Mouse (Mus musculus) heart, adult 2 months (tissue): ENCODE data around the gene Lcmt1. TPM values are rescaled to one million over a fixed set of nuclear protein-coding genes. Genes with fewer than 3 reads are reported as not detected.

Source experiments
- DNase-seq, 2 experiments: peaks; one replicate each; pipeline ENCODE4 v3.0.0; 2021
- H3K27ac ChIP-seq: fragments of 200-600 bp; 2 replicates; pipeline ENCODE4 v1.8.1; 2022
- H3K27me3 ChIP-seq: fragments of 200-500 bp; 2 replicates; pipeline ENCODE4 v1.6.1; 2012; ENCODE audit warnings: mild to moderate bottlenecking, low read length, inconsistent platforms, mixed read lengths; ENCODE audit not compliant: control insufficient read depth, insufficient read depth
- H3K36me3 ChIP-seq: fragments of 200-500 bp; 2 replicates; pipeline ENCODE4 v1.6.1; 2012; ENCODE audit warnings: low read length, inconsistent platforms; ENCODE audit not compliant: control insufficient read depth, insufficient read depth
- H3K4me1 ChIP-seq: fragments of 200-500 bp; 2 replicates; pipeline ENCODE4 v1.6.1; 2011; ENCODE audit warnings: low read length; ENCODE audit not compliant: control insufficient read depth, insufficient read depth
- H3K4me3 ChIP-seq: fragments of 200-600 bp; 2 replicates; pipeline ENCODE4 v1.8.1; 2022
- H3K79me2 ChIP-seq: fragments of 200-500 bp; replicated peaks from 2 replicates; pipeline ENCODE4 v1.6.1; 2012; ENCODE audit warnings: mild to moderate bottlenecking, inconsistent platforms, low read length, moderate library complexity, mixed read lengths; ENCODE audit not compliant: control insufficient read depth, insufficient read depth
- H3K9ac ChIP-seq: fragments of 200-500 bp; 2 replicates; pipeline ENCODE4 v1.6.1; 2012; ENCODE audit warnings: low read depth, mild to moderate bottlenecking, control low read depth, inconsistent platforms, low read length, mixed read lengths
- CTCF ChIP-seq: fragments of 200-600 bp; IDR thresholded peaks from 2 replicates; pipeline ENCODE4 v1.8.1; 2022; ENCODE audit warnings: antibody characterized with exemption, mild to moderate bottlenecking, moderate library complexity
- EP300 ChIP-seq: fragments of 200-500 bp; IDR thresholded peaks from 2 replicates; pipeline ENCODE4 v1.6.1; 2011; ENCODE audit warnings: low read depth, low read length, control low read depth; ENCODE audit not compliant: insufficient read depth
- POLR2A ChIP-seq: fragments of 200-500 bp; IDR thresholded peaks from 2 replicates; pipeline ENCODE4 v1.6.1; 2011; ENCODE audit warnings: mild to moderate bottlenecking, low read depth, low read length, control low read depth; ENCODE audit not compliant: insufficient read depth
- WGBS: fragments of 180-500 bp; shearing (Covaris S2); methylation state at CpG from one replicate; pipeline ENCODE4 v1.1.7; 2018; 5-methylcytosine and 5-hydroxymethylcytosine counted together
- intact Hi-C: fragments of 180-260 bp; cut with DNase I; formaldehyde crosslinking; loops from one replicate; pipeline ENCODE4 v1.15.1; 2025
- polyA plus RNA-seq: library from polyadenylated mRNA; depleted of rRNA; stranded (reverse); fragments of >200 nt; gene quantifications from 2 replicates; pipeline ENCODE4 v1.2.3, GENCODE M21; 2012
- total RNA-seq, 2 experiments: library from RNA; stranded (reverse); gene quantifications; 2 replicates each; pipeline ENCODE4 v1.2.3; 2021

Lcmt1 gene
- total and polyA plus RNA-seq, 3 experiments, result 18.5 to 22.0 (median 21.7) TPM

GRCm38 (mm10) chr7:123344079-123344780 is 25.4 kb upstream of the Lcmt1 start:
- Histone ChIP-seq H3K4me3 (no peak overlapping the region), H3K27ac (no peak overlapping the region), H3K9ac (no peak overlapping the region), H3K79me2 (peaks cover 7% of the 10 kb centered on the region), H3K27me3 (no peaks in the 10 kb centered on the region), H3K36me3 (peaks cover 13% of the 10 kb centered on the region; the same call in 1 of the 2 replicates), H3K4me1 (peaks cover 44% of the 10 kb centered on the region)
- 82% methylated on average over 5 of the region's 5 CpGs for WGBS
- TF ChIP-seq EP300, result no peak
- TF ChIP-seq CTCF, result no peak
- TF ChIP-seq POLR2A, result no peak
- intact Hi-C loops, result no loop called here
- DNase-seq, result no peak

- DNase-seq, result no peak
- WGBS, result 84% methylated on average over 3 of the region's 3 CpGs
- Histone ChIP-seq H3K4me1 (peaks cover 43% of the 10 kb centered on the region), H3K79me2 (peaks cover 4% of the 10 kb centered on the region; the same call in 1 of the 2 replicates), H3K27me3 (no peaks in the 10 kb centered on the region), H3K4me3 (no peak overlapping the region), H3K27ac (no peak overlapping the region), H3K9ac (no peak overlapping the region), H3K36me3 (peaks cover 13% of the 10 kb centered on the region; the same call in 1 of the 2 replicates)
- intact Hi-C loops, result no loop called here
- TF ChIP-seq POLR2A (no peak), CTCF (no peak), EP300 (no peak)
These were observed 24.5 kb upstream of the Lcmt1 start for GRCm38 (mm10) chr7:123345041-123345544.

- Histone ChIP-seq H3K4me3 (no peak overlapping the region), H3K27ac (peak overlapping the region; percentile 12), H3K79me2 (peaks cover 7% of the 10 kb centered on the region), H3K27me3 (no peaks in the 10 kb centered on the region), H3K36me3 (peaks cover 11% of the 10 kb centered on the region; the same call in 1 of the 2 replicates), H3K9ac (no peak overlapping the region), H3K4me1 (peaks cover 35% of the 10 kb centered on the region)
- TF ChIP-seq POLR2A (no peak), EP300 (no peak), CTCF (no peak)
- intact Hi-C loops, result no loop called here
- 69% methylated on average over 7 of the region's 7 CpGs for WGBS
- no peak for DNase-seq
These were observed 22.8 kb upstream of the Lcmt1 start for GRCm38 (mm10) chr7:123346631-123347290.

- peaks cover 12% of the 10 kb centered on the region for H3K79me2 ChIP-seq
- TF ChIP-seq POLR2A, result no peak
- TF ChIP-seq CTCF, result no peak
- H3K27ac ChIP-seq, result no peak overlapping the region
- intact Hi-C loops, result no loop called here
- H3K4me3 ChIP-seq, result no peak overlapping the region
- peaks cover 24% of the 10 kb centered on the region for H3K4me1 ChIP-seq
- 75% methylated on average over 11 of the region's 11 CpGs for WGBS
- H3K9ac ChIP-seq, result no peak overlapping the region
- peaks cover 5% of the 10 kb centered on the region; the same call in 1 of the 2 replicates for H3K36me3 ChIP-seq
- no peak for DNase-seq
- no peaks in the 10 kb centered on the region for H3K27me3 ChIP-seq
These were observed 19.8 kb upstream of the Lcmt1 start for GRCm38 (mm10) chr7:123349813-123350212.

- Histone ChIP-seq H3K27ac (no peak overlapping the region), H3K79me2 (peaks cover 12% of the 10 kb centered on the region), H3K9ac (no peak overlapping the region), H3K4me3 (no peak overlapping the region), H3K4me1 (peaks cover 23% of the 10 kb centered on the region), H3K36me3 (peaks cover 6% of the 10 kb centered on the region), H3K27me3 (no peaks in the 10 kb centered on the region)
- no peak for DNase-seq
- WGBS, result 60% methylated on average over 2 of the region's 2 CpGs
- intact Hi-C loops, result no loop called here
- no peak for TF ChIP-seq CTCF
- no peak for TF ChIP-seq POLR2A
- TF ChIP-seq EP300, result no peak
These were observed 19.3 kb upstream of the Lcmt1 start for GRCm38 (mm10) chr7:123350243-123350642.

- H3K4me3 ChIP-seq, result no peak overlapping the region
- no peaks in the 10 kb centered on the region for H3K27me3 ChIP-seq
- peaks cover 3% of the 10 kb centered on the region for H3K36me3 ChIP-seq
- peaks cover 17% of the 10 kb centered on the region for H3K4me1 ChIP-seq
- intact Hi-C loops, result no loop called here
- no peak for DNase-seq
- no peak for TF ChIP-seq POLR2A
- TF ChIP-seq EP300, result no peak
- TF ChIP-seq CTCF, result no peak
- H3K27ac ChIP-seq, result no peak overlapping the region
- H3K9ac ChIP-seq, result no peak overlapping the region
- 95% methylated on average over 4 of the region's 4 CpGs for WGBS
- peaks cover 16% of the 10 kb centered on the region for H3K79me2 ChIP-seq
These were observed 16.5 kb upstream of the Lcmt1 start for GRCm38 (mm10) chr7:123353081-123353480.
